15 mouse cellular contexts compared by ENCODE assay signal in the genomic region with DNA sequence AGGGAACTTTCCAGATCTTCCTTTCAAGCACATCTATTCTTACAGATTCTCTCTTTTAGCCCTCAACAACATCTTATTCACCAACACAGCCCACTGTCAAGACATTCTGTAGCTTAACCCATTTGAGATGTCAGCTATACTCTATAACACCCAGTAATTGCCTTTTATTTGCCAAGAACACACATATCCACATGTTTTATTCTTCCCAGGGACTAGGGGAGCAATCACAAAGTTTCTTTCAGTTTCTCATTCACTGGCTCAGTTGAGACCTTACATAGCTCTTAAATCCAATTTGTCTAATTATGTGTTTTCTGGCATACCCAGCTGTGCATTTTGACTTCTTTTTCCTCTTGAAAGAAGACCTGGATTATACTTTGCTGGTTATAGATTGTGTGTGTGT.
"Had no signal": no experiment of that assay in that cellular context is flagged by ENCODE, and none has a peak within 500 bp of the region (broad histone marks: within the 10 kb centered on the region; RNA-seq: fewer than 3 reads in every experiment).

No protein-coding gene starts in this region.

- H3K9ac ChIP-seq: neural tube, embryonic 15.5 days; stomach, embryonic 15.5 days had no signal

- H3K27me3 ChIP-seq: neural tube, embryonic 15.5 days; stomach, embryonic 15.5 days had no signal

- H3K27ac ChIP-seq: neural tube, embryonic 15.5 days; stomach, embryonic 15.5 days; stomach, postnatal 0 days had no signal

- H3K36me3 ChIP-seq: neural tube, embryonic 15.5 days; stomach, embryonic 15.5 days had no signal

- H3K4me1 ChIP-seq: neural tube, embryonic 15.5 days; stomach, embryonic 15.5 days had no signal

- DNase-seq: retina, postnatal 1 day; right cerebral cortex, adult 18-20 months; right cerebral cortex, postnatal 14 days; right cerebral cortex, postnatal 25 days; right cerebral cortex, postnatal 4 days; spleen, adult 18-20 months; thymus, adult 18-20 months; thymus, adult 2 months; thymus, postnatal 14 days; thymus, postnatal 25 days; thymus, postnatal 36 days; thymus, postnatal 4 days had no signal

- H3K4me3 ChIP-seq: neural tube, embryonic 15.5 days; stomach, embryonic 15.5 days had no signal

- H3K4me2 ChIP-seq: neural tube, embryonic 15.5 days; stomach, embryonic 15.5 days had no signal

- H3K9me3 ChIP-seq: neural tube, embryonic 15.5 days; stomach, embryonic 15.5 days had no signal
